Mouse (Mus musculus) limb, embryonic 11.5 days (tissue): ENCODE measurements around the gene Chst11. TPM values are rescaled to one million over a fixed set of nuclear protein-coding genes. Genes with fewer than 3 reads are reported as not detected.

Source experiments
- ATAC-seq: fragments of 200-750 bp; cut with Nextera tagmentation; 2 replicates; pipeline ENCODE4 v1.8.0; 2017; ENCODE audit warnings: low read depth; ENCODE audit not compliant: insufficient number of reproducible peaks, low FRiP score, low TSS enrichment
- DNase-seq: peaks from one replicate; pipeline ENCODE4 v3.0.0-alpha.2; 2015; ENCODE audit warnings: low spot score
- H3K27ac ChIP-seq: fragments of 300-500 bp; sonication (generic); replicated peaks from 2 replicates; pipeline ENCODE4 v1.5.1; 2014; ENCODE audit warnings: low read depth, mild to moderate bottlenecking, low read length
- H3K27me3 ChIP-seq: fragments of 300-500 bp; sonication (generic); 2 replicates; pipeline ENCODE4 v1.6.1; 2014; ENCODE audit warnings: mild to moderate bottlenecking, low read length, mixed read lengths; ENCODE audit not compliant: control insufficient read depth, insufficient read depth
- H3K36me3 ChIP-seq: fragments of 300-500 bp; sonication (generic); 2 replicates; pipeline ENCODE4 v1.6.1; 2014; ENCODE audit warnings: mild to moderate bottlenecking, low read length, moderate library complexity, mixed read lengths; ENCODE audit not compliant: control insufficient read depth, insufficient read depth
- H3K4me1 ChIP-seq: fragments of 300-500 bp; sonication (generic); 2 replicates; pipeline ENCODE4 v1.6.1; 2014; ENCODE audit warnings: low read length, mixed read lengths; ENCODE audit not compliant: control insufficient read depth, insufficient read depth
- H3K4me2 ChIP-seq: fragments of 300-500 bp; sonication (generic); 2 replicates; pipeline ENCODE4 v1.6.1; 2014; ENCODE audit warnings: low read depth, mild to moderate bottlenecking, moderate library complexity; ENCODE audit not compliant: severe bottlenecking
- H3K4me3 ChIP-seq: fragments of 300-500 bp; sonication (generic); 2 replicates; pipeline ENCODE4 v1.5.1; 2014; ENCODE audit warnings: low read depth, low read length
- H3K9ac ChIP-seq: fragments of 300-500 bp; sonication (generic); 2 replicates; pipeline ENCODE4 v1.6.1; 2014; ENCODE audit warnings: mild to moderate bottlenecking, low read length
- H3K9me3 ChIP-seq: fragments of 300-500 bp; sonication (generic); 2 replicates; pipeline ENCODE4 v1.6.1; 2016; ENCODE audit warnings: low read length; ENCODE audit not compliant: control insufficient read depth
- WGBS: fragments of 180-500 bp; shearing (Covaris S2); extraction: QIAGEN DNeasy Blood & Tissue Kit; methylation state at CpG from one replicate; pipeline ENCODE4 v1.1.7; 2014; 5-methylcytosine and 5-hydroxymethylcytosine counted together
- polyA plus RNA-seq: library from polyadenylated mRNA; unstranded; fragments of >200 nt; fragmentation: Nextera tagmentation; extraction: Ambion mirVana; gene quantifications from 2 replicates; pipeline ENCODE4 v1.2.1, GENCODE M21; 2014

Chst11 gene
- polyA plus RNA-seq, 1 experiment from 2014 or later: 3.0 TPM

DNA sequence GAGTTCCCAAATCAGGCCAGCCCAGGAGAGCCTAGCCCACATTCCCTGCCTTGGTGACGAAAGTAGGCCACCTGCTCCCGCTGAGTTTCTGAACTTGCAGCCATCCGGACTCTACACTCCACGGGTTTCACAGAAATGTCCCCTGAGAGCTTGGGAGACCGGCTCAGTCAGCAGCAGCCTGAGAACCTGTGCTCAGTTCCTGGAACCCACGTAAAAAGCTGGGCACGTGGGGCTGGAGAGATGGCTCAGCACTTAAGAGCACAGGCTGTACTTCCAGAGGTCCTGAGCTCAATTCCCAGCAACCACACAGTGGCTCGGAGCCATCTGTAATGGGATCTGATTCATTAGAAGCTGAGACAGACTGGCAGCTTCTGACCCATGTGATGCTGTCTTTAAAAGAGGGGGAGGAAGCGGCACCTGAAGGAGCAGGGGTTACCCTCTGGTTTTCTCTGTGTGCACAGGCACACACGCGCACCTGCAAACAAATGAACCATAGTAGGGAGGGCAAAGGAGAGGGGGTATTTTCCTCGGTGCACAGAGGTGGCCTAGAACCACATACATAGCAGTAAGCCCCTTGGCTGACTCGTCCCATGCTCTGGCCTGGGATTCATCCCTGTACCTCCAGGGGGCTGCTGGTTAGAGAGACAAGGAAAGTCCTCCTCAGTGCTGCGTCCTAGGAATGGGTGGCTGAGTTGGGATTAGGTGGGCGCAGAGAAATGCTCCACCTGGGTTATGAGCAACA, 196.7 kb downstream of the Chst11 start:
- H3K9me3 ChIP-seq: no peaks in the 10 kb centered on the region
- ATAC-seq: no peak
- H3K27ac ChIP-seq: no peak overlapping the region
- no peak overlapping the region for H3K4me2 ChIP-seq
- peaks cover 6% of the 10 kb centered on the region for H3K4me1 ChIP-seq
- H3K9ac ChIP-seq: no peak overlapping the region
- H3K36me3 ChIP-seq: no peaks in the 10 kb centered on the region
- no peak overlapping the region for H3K4me3 ChIP-seq
- 75% methylated on average over 15 of the region's 15 CpGs for WGBS
- no peaks in the 10 kb centered on the region for H3K27me3 ChIP-seq
- DNase-seq: no peak

DNA sequence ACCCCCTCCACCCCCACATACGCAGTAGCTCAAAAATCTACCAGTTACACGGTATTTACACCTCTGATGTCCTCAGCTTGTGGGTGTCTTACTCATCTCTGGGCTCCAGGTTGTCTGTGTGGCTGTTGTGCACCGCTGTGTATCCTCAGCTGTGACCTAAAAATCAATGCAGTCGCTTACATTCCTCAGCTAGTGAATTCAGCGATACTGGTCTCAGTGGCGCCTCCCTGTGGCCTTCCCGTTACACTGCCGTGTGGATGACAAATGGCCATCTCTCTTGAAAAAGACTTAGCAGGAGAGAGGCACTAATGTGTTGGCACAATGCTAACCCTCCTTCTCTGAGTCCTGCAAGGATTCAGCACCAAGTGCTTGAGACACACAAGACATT, 197.3 kb downstream of the Chst11 start:
- no peak overlapping the region for H3K4me2 ChIP-seq
- ATAC-seq: no peak
- 30% methylated on average over 8 of the region's 8 CpGs for WGBS
- H3K27me3 ChIP-seq: no peaks in the 10 kb centered on the region
- H3K36me3 ChIP-seq: no peaks in the 10 kb centered on the region
- no peak overlapping the region for H3K4me3 ChIP-seq
- DNase-seq: peak; percentile 82
- H3K9ac ChIP-seq: no peak overlapping the region
- no peak overlapping the region for H3K27ac ChIP-seq
- peaks cover 6% of the 10 kb centered on the region for H3K4me1 ChIP-seq
- no peaks in the 10 kb centered on the region for H3K9me3 ChIP-seq

DNA sequence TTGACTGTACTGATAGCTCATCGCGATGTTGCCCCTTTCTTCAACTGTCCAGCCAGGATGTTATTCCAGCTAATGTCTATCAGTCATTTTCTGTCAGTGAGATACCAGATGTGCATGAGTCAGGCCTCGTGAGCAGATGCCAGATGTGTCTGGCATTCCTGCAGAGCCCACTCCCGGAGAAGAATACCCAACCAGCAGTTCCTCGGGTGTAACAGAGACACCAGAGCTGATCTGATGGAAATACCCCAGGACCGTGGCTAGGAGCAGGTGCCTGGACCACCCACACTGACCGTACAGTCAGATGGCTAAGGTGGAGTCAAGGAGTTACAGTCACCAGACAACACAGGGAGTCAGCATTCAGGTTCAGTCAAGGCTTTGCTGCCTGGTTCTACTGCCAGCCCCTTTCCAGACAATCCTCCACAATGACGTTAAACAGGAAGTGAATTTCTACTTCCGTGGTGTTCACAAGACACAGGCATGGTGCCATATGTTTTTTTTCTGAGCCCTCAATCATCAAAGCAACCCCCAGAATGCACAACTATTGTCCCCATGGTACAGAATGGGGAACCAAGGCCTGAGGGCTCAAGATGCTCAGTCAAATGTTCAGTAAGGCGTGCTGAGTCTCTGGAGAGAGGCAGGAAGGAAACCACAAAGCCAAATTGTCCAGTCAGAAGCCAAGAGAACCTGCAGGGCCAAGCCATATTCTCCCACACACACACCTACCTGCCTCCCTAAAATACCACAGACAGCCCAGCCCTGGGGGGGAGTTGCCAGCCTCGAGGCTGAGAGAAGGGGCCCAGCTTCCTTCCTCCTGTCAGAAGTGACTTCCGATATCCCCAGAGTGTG, 198.6 kb downstream of the Chst11 start:
- Histone ChIP-seq H3K36me3 (no peaks in the 10 kb centered on the region), H3K9me3 (no peaks in the 10 kb centered on the region), H3K4me1 (peaks cover 6% of the 10 kb centered on the region), H3K4me2 (no peak overlapping the region), H3K4me3 (no peak overlapping the region), H3K27me3 (no peaks in the 10 kb centered on the region), H3K27ac (no peak overlapping the region), H3K9ac (no peak overlapping the region)
- WGBS: 70% methylated on average over 12 of the region's 12 CpGs
- ATAC-seq: 0 out of 2 replicates have a peak, but pooled peaks have one; percentile 23
- no peak for DNase-seq

- Histone ChIP-seq H3K36me3 (no peaks in the 10 kb centered on the region), H3K27me3 (no peaks in the 10 kb centered on the region), H3K27ac (no peak overlapping the region), H3K9me3 (no peaks in the 10 kb centered on the region), H3K9ac (no peak overlapping the region), H3K4me2 (no peak overlapping the region), H3K4me3 (no peak overlapping the region), H3K4me1 (peaks cover 6% of the 10 kb centered on the region)
- 73% methylated on average over 7 of the region's 7 CpGs for WGBS
- ATAC-seq: no peak
- DNase-seq: no peak
These were observed 199.3 kb downstream of the Chst11 start for GRCm38 (mm10) chr10:83184480-83185069.

GRCm38 (mm10) chr10:83185121-83185520, 199.8 kb downstream of the Chst11 start:
- Histone ChIP-seq H3K4me2 (no peak overlapping the region), H3K4me3 (no peak overlapping the region), H3K9ac (no peak overlapping the region), H3K4me1 (peaks cover 6% of the 10 kb centered on the region), H3K27me3 (no peaks in the 10 kb centered on the region), H3K9me3 (no peaks in the 10 kb centered on the region), H3K36me3 (no peaks in the 10 kb centered on the region), H3K27ac (no peak overlapping the region)
- DNase-seq (no peak), ATAC-seq (no peak)
- WGBS: 90% methylated on average over 6 of the region's 6 CpGs

GRCm38 (mm10) chr10:83186167-83186566, 200.9 kb downstream of the Chst11 start:
- no peak overlapping the region for H3K4me2 ChIP-seq
- H3K27ac ChIP-seq: no peak overlapping the region
- H3K27me3 ChIP-seq: no peaks in the 10 kb centered on the region
- H3K9ac ChIP-seq: no peak overlapping the region
- 84% methylated on average over 8 of the region's 8 CpGs for WGBS
- no peak overlapping the region for H3K4me3 ChIP-seq
- ATAC-seq: no peak
- DNase-seq: no peak
- peaks cover 6% of the 10 kb centered on the region for H3K4me1 ChIP-seq
- H3K9me3 ChIP-seq: no peaks in the 10 kb centered on the region
- no peaks in the 10 kb centered on the region; the same call in 1 of the 2 replicates for H3K36me3 ChIP-seq

- H3K27me3 ChIP-seq: no peaks in the 10 kb centered on the region
- no peaks in the 10 kb centered on the region; the same call in 1 of the 2 replicates for H3K36me3 ChIP-seq
- WGBS: 88% methylated on average over 5 of the region's 5 CpGs
- H3K4me3 ChIP-seq: no peak overlapping the region
- no peak overlapping the region for H3K4me2 ChIP-seq
- ATAC-seq: no peak
- no peak for DNase-seq
- no peak overlapping the region for H3K9ac ChIP-seq
- H3K27ac ChIP-seq: no peak overlapping the region
- no peaks in the 10 kb centered on the region for H3K9me3 ChIP-seq
- peaks cover 3% of the 10 kb centered on the region for H3K4me1 ChIP-seq
These were observed 201.7 kb downstream of the Chst11 start for GRCm38 (mm10) chr10:83186984-83187383.

GRCm38 (mm10) chr10:83189071-83189470, 203.8 kb downstream of the Chst11 start:
- H3K27me3 ChIP-seq: no peaks in the 10 kb centered on the region
- ATAC-seq (no peak), DNase-seq (no peak)
- WGBS: 96% methylated on average over 5 of the region's 5 CpGs
- H3K9ac ChIP-seq: no peak overlapping the region
- H3K4me3 ChIP-seq: no peak overlapping the region
- H3K36me3 ChIP-seq: no peaks in the 10 kb centered on the region; the same call in 1 of the 2 replicates
- no peaks in the 10 kb centered on the region for H3K9me3 ChIP-seq
- peaks cover 1% of the 10 kb centered on the region; the same call in 1 of the 2 replicates for H3K4me1 ChIP-seq
- no peak overlapping the region for H3K4me2 ChIP-seq
- no peak overlapping the region for H3K27ac ChIP-seq
